In genomic region chr12:51830671-51831070, GRCm38 (mm10) we compare ENCODE assay signal across 9 mouse cellular contexts. TPM values are rescaled to one million over a fixed set of nuclear protein-coding genes. Genes with fewer than 3 reads are reported as not detected.
A peak's percentile ranks its signal among the peaks of the same experiment; 100 is the strongest.
DNase-seq lines count a peak whose midpoint lies in the region; ATAC-seq lines count a peak whose summit lies in the region.
"Had no signal": no experiment of that assay in that cellular context is flagged by ENCODE, and none has a peak within 500 bp of the region (broad histone marks: within the 10 kb centered on the region; RNA-seq: fewer than 3 reads in every experiment).

No protein-coding gene starts in this region.

- 86% methylated on average over 1 of the region's 1 CpGs for WGBS in heart, embryonic 10.5 days
- WGBS in midbrain, embryonic 10.5 days = 93% methylated on average over 1 of the region's 1 CpGs
- 83% methylated on average over 1 of the region's 1 CpGs for WGBS in midbrain, embryonic 15.5 days
- 90% methylated on average over 1 of the region's 1 CpGs for WGBS in limb, embryonic 10.5 days
- 81% methylated on average over 1 of the region's 1 CpGs for WGBS in stomach, embryonic 16.5 days

- DNase-seq in heart, embryonic 10.5 days (ENCODE audit: low spot score) = no peak
- DNase-seq in heart, adult 8-10 months (ENCODE audit: low spot score) = no peak
- no peak for DNase-seq in midbrain, embryonic 10.5 days (ENCODE audit: low spot score)
- no peak for DNase-seq in limb, embryonic 10.5 days (ENCODE audit: low spot score)
- no peak for DNase-seq in left cerebral cortex, postnatal 10 days (ENCODE audit: extremely low spot score in 1 of 2, low spot score in 2 of 2)
- DNase-seq in layer of hippocampus, postnatal 14 days (ENCODE audit: low spot score in 2 of 2) = no peak
- DNase-seq: thymus, postnatal 36 days had no signal

- no peak overlapping the region for H3K4me2 ChIP-seq in midbrain, embryonic 15.5 days
- peak overlapping the region; percentile 73 for H3K4me2 ChIP-seq in stomach, embryonic 16.5 days (ENCODE audit: low read depth, low read length)

- H3K4me3 ChIP-seq in heart, embryonic 10.5 days = peak overlapping the region; percentile 99
- H3K4me3 ChIP-seq in midbrain, embryonic 10.5 days = peak overlapping the region; percentile 72
- H3K4me3 ChIP-seq in midbrain, embryonic 15.5 days = no peak overlapping the region; the same call in 1 of the 2 replicates
- peak overlapping the region; percentile 92 for H3K4me3 ChIP-seq in limb, embryonic 10.5 days
- peak overlapping the region; percentile 98 for H3K4me3 ChIP-seq in stomach, embryonic 16.5 days (replicated peaks; ENCODE audit: low read length)

- no peak for ATAC-seq in midbrain, embryonic 15.5 days (replicated peaks)
- no peak for ATAC-seq in stomach, embryonic 16.5 days (ENCODE audit: insufficient read depth, low FRiP score)

- H3K27ac ChIP-seq in heart, embryonic 10.5 days = peak overlapping the region; percentile 99
- no peak overlapping the region for H3K27ac ChIP-seq in midbrain, embryonic 10.5 days (replicated peaks)
- H3K27ac ChIP-seq in midbrain, embryonic 15.5 days = no peak overlapping the region
- H3K27ac ChIP-seq in limb, embryonic 10.5 days = no peak overlapping the region
- no peak overlapping the region for H3K27ac ChIP-seq in stomach, embryonic 16.5 days (ENCODE audit: low read length)

- no peaks in the 10 kb centered on the region for H3K9me3 ChIP-seq in heart, embryonic 10.5 days
- no peaks in the 10 kb centered on the region for H3K9me3 ChIP-seq in midbrain, embryonic 10.5 days (replicated peaks)
- no peaks in the 10 kb centered on the region for H3K9me3 ChIP-seq in midbrain, embryonic 15.5 days
- no peaks in the 10 kb centered on the region for H3K9me3 ChIP-seq in limb, embryonic 10.5 days (replicated peaks)
- no peaks in the 10 kb centered on the region for H3K9me3 ChIP-seq in stomach, embryonic 16.5 days (replicated peaks; ENCODE audit: control insufficient read depth, low read length)

- H3K9ac ChIP-seq in midbrain, embryonic 15.5 days = no peak overlapping the region
- no peak overlapping the region for H3K9ac ChIP-seq in stomach, embryonic 16.5 days (ENCODE audit: low read length)

- intact Hi-C loops in left cerebral cortex, postnatal 10 days (cut with DNase I) = no loop called here

- H3K36me3 ChIP-seq in heart, embryonic 10.5 days = peaks cover 10% of the 10 kb centered on the region; the same call in 1 of the 2 replicates
- peaks cover 15% of the 10 kb centered on the region for H3K36me3 ChIP-seq in midbrain, embryonic 10.5 days
- H3K36me3 ChIP-seq in midbrain, embryonic 15.5 days (replicated peaks) = no peaks in the 10 kb centered on the region
- H3K36me3 ChIP-seq in limb, embryonic 10.5 days = peaks cover 14% of the 10 kb centered on the region
- no peaks in the 10 kb centered on the region for H3K36me3 ChIP-seq in stomach, embryonic 16.5 days (ENCODE audit: control insufficient read depth, insufficient read depth, low read length)

- peaks cover 10% of the 10 kb centered on the region; the same call in 1 of the 2 replicates for H3K4me1 ChIP-seq in heart, embryonic 10.5 days
- peaks cover 25% of the 10 kb centered on the region for H3K4me1 ChIP-seq in midbrain, embryonic 10.5 days
- peaks cover 21% of the 10 kb centered on the region for H3K4me1 ChIP-seq in midbrain, embryonic 15.5 days
- H3K4me1 ChIP-seq in limb, embryonic 10.5 days = peaks cover 11% of the 10 kb centered on the region
- peaks cover 7% of the 10 kb centered on the region for H3K4me1 ChIP-seq in stomach, embryonic 16.5 days (ENCODE audit: control insufficient read depth, insufficient read depth, low read length)

- no peaks in the 10 kb centered on the region for H3K27me3 ChIP-seq in heart, embryonic 10.5 days (ENCODE audit: insufficient read depth, poor library complexity, severe bottlenecking)
- peaks cover 10% of the 10 kb centered on the region for H3K27me3 ChIP-seq in midbrain, embryonic 10.5 days (ENCODE audit: low read depth, poor library complexity, severe bottlenecking)
- H3K27me3 ChIP-seq in midbrain, embryonic 15.5 days (replicated peaks) = no peaks in the 10 kb centered on the region
- H3K27me3 ChIP-seq in limb, embryonic 10.5 days (ENCODE audit: low read depth, poor library complexity, severe bottlenecking) = no peaks in the 10 kb centered on the region
- H3K27me3 ChIP-seq in stomach, embryonic 16.5 days (ENCODE audit: control insufficient read depth, insufficient read depth, low read length) = no peaks in the 10 kb centered on the region

RNA-seq across cellular contexts. Expression of gene Hectd1, which starts 1.3 kb away (rescaled TPM):
- polyA plus RNA-seq in heart, embryonic 10.5 days (2016; fragmentation: Nextera tagmentation; extraction: Ambion mirVana) = 35.2 and 35.6 TPM in 2 replicates
- total RNA-seq in heart, adult 8-10 months (2022) = 10 to 100 TPM; 77.7 to 80.2 (median 79.4) TPM
- 29.1 and 30.4 TPM in 2 replicates for polyA plus RNA-seq in midbrain, embryonic 10.5 days (2016; fragmentation: Nextera tagmentation; extraction: Ambion mirVana)
- 39.3 and 40.8 TPM in 2 replicates for polyA plus RNA-seq in midbrain, embryonic 15.5 days (2015; fragmentation: Nextera tagmentation; extraction: Ambion mirVana)
- polyA plus RNA-seq in limb, embryonic 10.5 days (2016; fragmentation: Nextera tagmentation; extraction: Ambion mirVana) = 32.0 and 39.5 TPM in 2 replicates
- polyA plus RNA-seq in stomach, embryonic 16.5 days (2015; fragmentation: Nextera tagmentation; extraction: Ambion mirVana) = 36.7 and 37.4 TPM in 2 replicates
- 10 to 100 TPM; 89.9 to 90.7 TPM for total RNA-seq in left cerebral cortex, postnatal 10 days (2021)
- 10 to 100 TPM; 81.7 to 85.4 TPM for total RNA-seq in layer of hippocampus, postnatal 14 days (2021)
